25 mouse cellular contexts compared by ENCODE assay signal in genomic region chr19:53660722-53661420, GRCm38 (mm10). TPM values are rescaled to one million over a fixed set of nuclear protein-coding genes. Genes with fewer than 3 reads are reported as not detected.
DNase-seq lines count a peak whose midpoint lies in the region; ATAC-seq and TF ChIP-seq lines count a peak whose summit lies in the region.
"Had no signal": no experiment of that assay in that cellular context is flagged by ENCODE, and none has a peak within 500 bp of the region (broad histone marks: within the 10 kb centered on the region; RNA-seq: fewer than 3 reads in every experiment).

No protein-coding gene starts in this region.

- TF ChIP-seq RAD21 in MEL (IDR thresholded peaks at IDR 0.05; ENCODE audit: low read depth, low read length): no peak

- 0 out of 2 replicates have a peak, but pooled peaks have one; percentile 10 for ATAC-seq in kidney, embryonic 16.5 days (ENCODE audit: low FRiP score, low TSS enrichment)
- ATAC-seq in heart, embryonic 14.5 days (ENCODE audit: insufficient number of reproducible peaks, insufficient read depth, low FRiP score, low read depth): peak; percentile 84
- no peak for ATAC-seq in stomach, postnatal 0 days (ENCODE audit: low FRiP score, low TSS enrichment)
- ATAC-seq: forebrain, embryonic 15.5 days; lung, postnatal 0 days; midbrain, embryonic 15.5 days had no signal

- no peak for TF ChIP-seq POLR2A in kidney, adult 2 months (IDR thresholded peaks at IDR 0.05; ENCODE audit: low read depth, low read length)
- no peak for TF ChIP-seq POLR2A in MEL (IDR thresholded peaks at IDR 0.05; ENCODE audit: control insufficient read depth in 1 of 2, insufficient read depth in 1 of 2, low read depth in 1 of 2, low read length in 2 of 2, poor library complexity in 1 of 2)

- no peak for TF ChIP-seq CTCF in kidney, adult 2 months (conservative IDR thresholded peaks at IDR 0.05; ENCODE audit: insufficient read depth, insufficient read length, low read depth, low read length)
- no peak for TF ChIP-seq CTCF in MEL (IDR thresholded peaks at IDR 0.05 in 2 of 3, conservative IDR thresholded peaks at IDR 0.05 in 1 of 3; ENCODE audit: control insufficient read depth in 1 of 3, insufficient read depth in 1 of 3, low read depth in 2 of 3, low read length in 3 of 3, poor library complexity in 1 of 3, severe bottlenecking in 1 of 3)
- TF ChIP-seq CTCF in stomach, postnatal 0 days (IDR thresholded peaks at IDR 0.05; ENCODE audit: low read depth): no peak

- H3K27me3 ChIP-seq in kidney, embryonic 16.5 days (ENCODE audit: insufficient read depth, low read length): 0 out of 2 replicates have a peak, but pooled peaks cover 2% of the 10 kb centered on the region
- H3K27me3 ChIP-seq in kidney, adult 2 months (replicated peaks; ENCODE audit: control insufficient read depth, insufficient read depth, low read length): no peaks in the 10 kb centered on the region
- H3K27me3 ChIP-seq in MEL (ENCODE audit: control insufficient read depth in 1 of 2, insufficient read depth in 2 of 2, low read length in 2 of 2): no peaks in the 10 kb centered on the region; a peak in 1 of 4 replicates
- no peaks in the 10 kb centered on the region for H3K27me3 ChIP-seq in heart, embryonic 14.5 days (ENCODE audit: control insufficient read depth, insufficient read depth, low read length)
- no peaks in the 10 kb centered on the region for H3K27me3 ChIP-seq in stomach, postnatal 0 days (ENCODE audit: control insufficient read depth, insufficient read depth, low read length)
- H3K27me3 ChIP-seq: embryonic facial prominence, embryonic 15.5 days; forebrain, embryonic 15.5 days; hindbrain, embryonic 12.5 days; midbrain, embryonic 15.5 days had no signal

- peaks cover 16% of the 10 kb centered on the region for H3K4me1 ChIP-seq in kidney, embryonic 16.5 days (ENCODE audit: insufficient read depth, low read length)
- H3K4me1 ChIP-seq in kidney, adult 2 months (ENCODE audit: control insufficient read depth, insufficient read depth, low read length): no peaks in the 10 kb centered on the region
- peaks cover 4 to 14% of the 10 kb centered on the region in 2 experiments for H3K4me1 ChIP-seq in MEL (ENCODE audit: control insufficient read depth in 1 of 2, insufficient read depth in 2 of 2, low read length in 2 of 2)
- peaks cover 22 to 23% of the 10 kb centered on the region in 2 experiments for H3K4me1 ChIP-seq in heart, embryonic 14.5 days (ENCODE audit: control insufficient read depth in 2 of 2, insufficient read depth in 2 of 2, low read length in 2 of 2)
- H3K4me1 ChIP-seq in stomach, postnatal 0 days (replicated peaks; ENCODE audit: control insufficient read depth, insufficient read depth): no peaks in the 10 kb centered on the region; the same call in 1 of the 2 replicates
- H3K4me1 ChIP-seq: embryonic facial prominence, embryonic 15.5 days; forebrain, embryonic 15.5 days; hindbrain, embryonic 12.5 days; limb, embryonic 13.5 days; liver, embryonic 13.5 days; neural tube, embryonic 13.5 days had no signal

- H3K9me3 ChIP-seq in kidney, embryonic 16.5 days (ENCODE audit: low read length): no peaks in the 10 kb centered on the region
- no peaks in the 10 kb centered on the region for H3K9me3 ChIP-seq in MEL (replicated peaks; ENCODE audit: insufficient read depth, low read length)
- H3K9me3 ChIP-seq in heart, embryonic 14.5 days (ENCODE audit: control insufficient read depth, low read length): no peaks in the 10 kb centered on the region
- no peaks in the 10 kb centered on the region for H3K9me3 ChIP-seq in stomach, postnatal 0 days (ENCODE audit: control insufficient read depth, low read length)
- H3K9me3 ChIP-seq: embryonic facial prominence, embryonic 15.5 days; forebrain, embryonic 15.5 days; hindbrain, embryonic 12.5 days; limb, embryonic 13.5 days; liver, embryonic 13.5 days; midbrain, embryonic 15.5 days; neural tube, embryonic 13.5 days had no signal

- no peak for TF ChIP-seq EP300 in MEL (IDR thresholded peaks at IDR 0.05; ENCODE audit: low read depth in 1 of 2, low read length in 2 of 2)
- TF ChIP-seq EP300 in stomach, postnatal 0 days (optimal IDR thresholded peaks at IDR 0.05): no peak

- 58% methylated on average over 9 of the region's 9 CpGs for WGBS in kidney, embryonic 16.5 days
- 68% methylated on average over 9 of the region's 9 CpGs for WGBS in kidney, adult 2 months
- 33% methylated on average over 9 of the region's 9 CpGs for WGBS in heart, embryonic 14.5 days
- WGBS in stomach, postnatal 0 days: 82% methylated on average over 9 of the region's 9 CpGs

- H3K9ac ChIP-seq in kidney, embryonic 16.5 days (replicated peaks; ENCODE audit: low read length): no peak overlapping the region
- H3K9ac ChIP-seq in MEL (ENCODE audit: control insufficient read depth, low read depth, low read length, poor library complexity, severe bottlenecking): no peak overlapping the region
- H3K9ac ChIP-seq in heart, embryonic 14.5 days (ENCODE audit: low read length): peak overlapping the region; percentile 56; the same call in 1 of the 2 replicates
- no peak overlapping the region for H3K9ac ChIP-seq in stomach, postnatal 0 days (ENCODE audit: low read length)
- H3K9ac ChIP-seq: embryonic facial prominence, embryonic 15.5 days; forebrain, embryonic 15.5 days; hindbrain, embryonic 12.5 days; limb, embryonic 13.5 days; liver, embryonic 13.5 days; midbrain, embryonic 15.5 days; neural tube, embryonic 13.5 days had no signal

- no peaks in the 10 kb centered on the region for H3K79me2 ChIP-seq in MEL (ENCODE audit: control insufficient read depth, insufficient read depth, low read length, poor library complexity)

- H3K36me3 ChIP-seq in kidney, embryonic 16.5 days (ENCODE audit: insufficient read depth, low read length): no peaks in the 10 kb centered on the region
- no peaks in the 10 kb centered on the region for H3K36me3 ChIP-seq in kidney, adult 2 months (ENCODE audit: control insufficient read depth, insufficient read depth, low read length)
- peaks cover 0 to 12% of the 10 kb centered on the region in 2 experiments; a peak in 2 of 4 replicates for H3K36me3 ChIP-seq in MEL (ENCODE audit: control insufficient read depth in 1 of 2, insufficient read depth in 2 of 2, low read length in 2 of 2)
- H3K36me3 ChIP-seq in heart, embryonic 14.5 days (ENCODE audit: control insufficient read depth, insufficient read depth, low read length): peaks cover 5% of the 10 kb centered on the region; the same call in 1 of the 2 replicates
- H3K36me3 ChIP-seq in stomach, postnatal 0 days (ENCODE audit: control insufficient read depth, insufficient read depth, low read length): no peaks in the 10 kb centered on the region
- H3K36me3 ChIP-seq: embryonic facial prominence, embryonic 15.5 days; forebrain, embryonic 15.5 days; hindbrain, embryonic 12.5 days; limb, embryonic 13.5 days; liver, embryonic 13.5 days; midbrain, embryonic 15.5 days; neural tube, embryonic 13.5 days had no signal

- H3K27ac ChIP-seq in kidney, embryonic 16.5 days (ENCODE audit: low read length): 0 out of 2 replicates have a peak overlapping the region, but pooled peaks have one; percentile 3
- no peak overlapping the region for H3K27ac ChIP-seq in kidney, adult 2 months (ENCODE audit: insufficient read depth, low read depth, low read length)
- no peak overlapping the region for H3K27ac ChIP-seq in MEL (ENCODE audit: control insufficient read depth, low read depth, low read length)
- peak overlapping the region; percentile 84 to 92 for H3K27ac ChIP-seq in heart, embryonic 14.5 days (replicated peaks in 1 of 2; ENCODE audit: control insufficient read depth in 1 of 2, insufficient read depth in 1 of 2, low read depth in 2 of 2, low read length in 2 of 2)
- H3K27ac ChIP-seq in stomach, postnatal 0 days (replicated peaks): no peak overlapping the region
- H3K27ac ChIP-seq: embryonic facial prominence, embryonic 15.5 days; forebrain, embryonic 15.5 days; hindbrain, embryonic 12.5 days; limb, embryonic 13.5 days; liver, embryonic 13.5 days; macrophage; midbrain, embryonic 15.5 days; neural tube, embryonic 13.5 days had no signal

- no peak for DNase-seq in kidney, adult 2 months
- DNase-seq in MEL (ENCODE audit: low read depth, low spot score): peak; percentile 50
- DNase-seq in Muller cell, postnatal 12 days (ENCODE audit: inconsistent ontology term): peak; percentile 34
- DNase-seq in cerebellum, adult 8-10 months: no peak
- DNase-seq in stomach, postnatal 0 days (ENCODE audit: low spot score): no peak
- DNase-seq in layer of hippocampus, adult 9-10 months (ENCODE audit: low spot score): no peak
- DNase-seq: adrenal gland, postnatal 14 days; cerebellum, adult 9-10 months; gastrocnemius, postnatal 14 days; kidney, adult 18-20 months; liver, embryonic 13.5 days; retina, postnatal 1 day; right cerebral cortex, postnatal 25 days; spleen, adult 18-20 months; thymus, postnatal 25 days had no signal

- H3K4me2 ChIP-seq in kidney, embryonic 16.5 days (replicated peaks; ENCODE audit: low read depth, low read length): no peak overlapping the region
- peak overlapping the region; percentile 65 for H3K4me2 ChIP-seq in heart, embryonic 14.5 days (ENCODE audit: low read length)
- H3K4me2 ChIP-seq in stomach, postnatal 0 days (replicated peaks; ENCODE audit: low read depth): no peak overlapping the region
- H3K4me2 ChIP-seq: embryonic facial prominence, embryonic 15.5 days; forebrain, embryonic 15.5 days; hindbrain, embryonic 12.5 days; limb, embryonic 13.5 days; liver, embryonic 13.5 days; midbrain, embryonic 15.5 days; neural tube, embryonic 13.5 days had no signal

- H3K4me3 ChIP-seq in kidney, embryonic 16.5 days (ENCODE audit: low read length): no peak overlapping the region
- no peak overlapping the region for H3K4me3 ChIP-seq in kidney, adult 2 months (ENCODE audit: insufficient read depth, low read depth, low read length)
- no peak overlapping the region for H3K4me3 ChIP-seq in MEL (ENCODE audit: control insufficient read depth in 1 of 2, insufficient read depth in 1 of 2, low read depth in 2 of 2, low read length in 2 of 2)
- H3K4me3 ChIP-seq in heart, embryonic 14.5 days (ENCODE audit: control insufficient read depth in 1 of 2, insufficient read depth in 1 of 2, low read depth in 1 of 2, low read length in 2 of 2): peak overlapping the region; percentile 21 to 38
- H3K4me3 ChIP-seq in stomach, postnatal 0 days (ENCODE audit: low read depth, low read length): no peak overlapping the region
- H3K4me3 ChIP-seq: embryonic facial prominence, embryonic 15.5 days; forebrain, embryonic 15.5 days; hindbrain, embryonic 12.5 days; limb, embryonic 13.5 days; liver, embryonic 13.5 days; midbrain, embryonic 15.5 days; neural tube, embryonic 13.5 days had no signal

TF ChIP-seq in MEL, 35 proteins besides CTCF, POLR2A, EP300 and RAD21 (continues in another document):
- 0 out of 2 replicates have a peak, but pooled peaks have one; percentile 6 for TF ChIP-seq GATA1 (IDR thresholded peaks at IDR 0.05; ENCODE audit: low read depth, low read length)

RNA-seq across cellular contexts. Expression of gene Rbm20, which starts 16.2 kb away (rescaled TPM):
- 2.5 and 3.1 TPM in 2 replicates for polyA plus RNA-seq in kidney, embryonic 16.5 days (2015; fragmentation: Nextera tagmentation; extraction: Ambion mirVana)
- 4.3 and 4.5 TPM in 2 replicates for polyA plus RNA-seq in kidney, adult 2 months (2012; rRNA removed)
- total RNA-seq in MEL (2012; rRNA removed): 37.3 and 40.5 TPM in 2 replicates
- 10 to 100 TPM in 1 of 2 experiments, not detected in 1; 58.6 TPM for polyA plus RNA-seq in MEL (2012; ENCODE audit: insufficient read depth in 1 of 2, insufficient read length in 2 of 2, low read depth in 1 of 2, low replicate concordance in 2 of 2, missing spikeins in 1 of 2)
- polyA plus RNA-seq in heart, embryonic 14.5 days (2014; fragmentation: Nextera tagmentation; extraction: Ambion mirVana): 52.0 and 55.2 TPM in 2 replicates
- polyA plus RNA-seq in stomach, postnatal 0 days (2015; fragmentation: Nextera tagmentation; extraction: Ambion mirVana): 2.3 and 2.5 TPM in 2 replicates
- polyA plus RNA-seq: macrophage had no signal

Comparison
In these comparisons a context has a peak if more than half of its experiments do, and no peak if none do; other contexts are left out.
1. H3K27ac ChIP-seq: peak in kidney, embryonic 16.5 days (single experiment) and heart, embryonic 14.5 days (2 of 2); none in kidney, adult 2 months (single experiment), MEL (single experiment) and stomach, postnatal 0 days (single experiment).
2. H3K4me3 ChIP-seq: peak in heart, embryonic 14.5 days (2 of 2); none in kidney, embryonic 16.5 days (single experiment), kidney, adult 2 months (single experiment), MEL (0 of 2) and stomach, postnatal 0 days (single experiment).
3. DNase-seq: peak in MEL (single experiment) and Muller cell, postnatal 12 days (single experiment); none in kidney, adult 2 months (single experiment), cerebellum, adult 8-10 months (single experiment), stomach, postnatal 0 days (single experiment) and layer of hippocampus, adult 9-10 months (single experiment).